Mouse (Mus musculus): ENCODE data around the gene Gpr171. TPM values are rescaled to one million over a fixed set of nuclear protein-coding genes. Genes with fewer than 3 reads are reported as not detected.
"Not testable (repeated sequence)": the region's sequence is repeated elsewhere in the genome, so short reads cannot be mapped to it uniquely, and the experiment has no call there.

Gpr171 gene
- polyA plus RNA-seq, 1 experiment, result not detected

GRCm38 (mm10) chr3:59129547-59129946 lies 27.9 kb upstream of the Gpr171 start:
- Histone ChIP-seq H3K36me3 (ENCODE audit: control insufficient read depth, insufficient read depth, low read length) (no peaks in the 10 kb centered on the region), H3K4me1 (ENCODE audit: control insufficient read depth, insufficient read depth, low read length) (no peaks in the 10 kb centered on the region), H3K27me3 (ENCODE audit: control insufficient read depth, insufficient read depth, low read length) (no peaks in the 10 kb centered on the region), H3K4me3 (ENCODE audit: control insufficient read depth, low read depth, low read length) (no peak overlapping the region), H3K27ac (ENCODE audit: control insufficient read depth, insufficient read depth, low read depth, low read length) (no peak overlapping the region)
- TF ChIP-seq CTCF (IDR thresholded peaks at IDR 0.05; ENCODE audit: control insufficient read depth, insufficient read depth, insufficient replicate concordance, low read depth, low read length) (no peak), POLR2A (IDR thresholded peaks at IDR 0.05; ENCODE audit: control insufficient read depth, low read depth, low read length) (no peak)

GRCm38 (mm10) chr3:59128681-59129080 lies 27.1 kb upstream of the Gpr171 start:
- H3K4me1 ChIP-seq (ENCODE audit: control insufficient read depth, insufficient read depth, low read length), result no peaks in the 10 kb centered on the region

GRCm38 (mm10) chr3:59125783-59126555 lies 24.3 kb upstream of the Gpr171 start:
- no peaks in the 10 kb centered on the region for H3K27me3 ChIP-seq (ENCODE audit: control insufficient read depth, insufficient read depth, low read length)
- H3K36me3 ChIP-seq (ENCODE audit: control insufficient read depth, insufficient read depth, low read length), result no peaks in the 10 kb centered on the region
- no peak overlapping the region for H3K27ac ChIP-seq (ENCODE audit: control insufficient read depth, insufficient read depth, low read depth, low read length)
- H3K4me3 ChIP-seq (ENCODE audit: control insufficient read depth, low read depth, low read length), result no peak overlapping the region
- no peak for TF ChIP-seq POLR2A (IDR thresholded peaks at IDR 0.05; ENCODE audit: control insufficient read depth, low read depth, low read length)
- TF ChIP-seq CTCF (IDR thresholded peaks at IDR 0.05; ENCODE audit: control insufficient read depth, insufficient read depth, insufficient replicate concordance, low read depth, low read length), result no peak
- H3K4me1 ChIP-seq (ENCODE audit: control insufficient read depth, insufficient read depth, low read length), result no peaks in the 10 kb centered on the region

More at GRCm38 (mm10) chr3:59128681-59129080, 27.1 kb upstream of the Gpr171 start:
- Histone ChIP-seq H3K4me3 (ENCODE audit: control insufficient read depth, low read depth, low read length) (no peak overlapping the region), H3K27me3 (ENCODE audit: control insufficient read depth, insufficient read depth, low read length) (no peaks in the 10 kb centered on the region), H3K36me3 (ENCODE audit: control insufficient read depth, insufficient read depth, low read length) (no peaks in the 10 kb centered on the region), H3K27ac (ENCODE audit: control insufficient read depth, insufficient read depth, low read depth, low read length) (no peak overlapping the region)
- TF ChIP-seq POLR2A (IDR thresholded peaks at IDR 0.05; ENCODE audit: control insufficient read depth, low read depth, low read length), result no peak
- TF ChIP-seq CTCF (IDR thresholded peaks at IDR 0.05; ENCODE audit: control insufficient read depth, insufficient read depth, insufficient replicate concordance, low read depth, low read length), result no peak

GRCm38 (mm10) chr3:59125022-59125421 lies 23.4 kb upstream of the Gpr171 start:
- Histone ChIP-seq H3K4me3 (ENCODE audit: control insufficient read depth, low read depth, low read length) (no peak overlapping the region), H3K4me1 (ENCODE audit: control insufficient read depth, insufficient read depth, low read length) (no peaks in the 10 kb centered on the region), H3K27me3 (ENCODE audit: control insufficient read depth, insufficient read depth, low read length) (no peaks in the 10 kb centered on the region), H3K36me3 (ENCODE audit: control insufficient read depth, insufficient read depth, low read length) (no peaks in the 10 kb centered on the region), H3K27ac (ENCODE audit: control insufficient read depth, insufficient read depth, low read depth, low read length) (no peak overlapping the region)
- TF ChIP-seq POLR2A (IDR thresholded peaks at IDR 0.05; ENCODE audit: control insufficient read depth, low read depth, low read length) (no peak), CTCF (IDR thresholded peaks at IDR 0.05; ENCODE audit: control insufficient read depth, insufficient read depth, insufficient replicate concordance, low read depth, low read length) (no peak)

- Histone ChIP-seq H3K27ac (ENCODE audit: control insufficient read depth, insufficient read depth, low read depth, low read length) (no peak overlapping the region), H3K4me1 (ENCODE audit: control insufficient read depth, insufficient read depth, low read length) (no peaks in the 10 kb centered on the region), H3K27me3 (ENCODE audit: control insufficient read depth, insufficient read depth, low read length) (no peaks in the 10 kb centered on the region), H3K36me3 (ENCODE audit: control insufficient read depth, insufficient read depth, low read length) (no peaks in the 10 kb centered on the region), H3K4me3 (ENCODE audit: control insufficient read depth, low read depth, low read length) (no peak overlapping the region)
- TF ChIP-seq POLR2A (IDR thresholded peaks at IDR 0.05; ENCODE audit: control insufficient read depth, low read depth, low read length) (no peak), CTCF (IDR thresholded peaks at IDR 0.05; ENCODE audit: control insufficient read depth, insufficient read depth, insufficient replicate concordance, low read depth, low read length) (no peak)
These were observed 20.3 kb upstream of the Gpr171 start for GRCm38 (mm10) chr3:59121780-59122449.

- no peak overlapping the region for H3K27ac ChIP-seq (ENCODE audit: control insufficient read depth, insufficient read depth, low read depth, low read length)
- H3K36me3 ChIP-seq (ENCODE audit: control insufficient read depth, insufficient read depth, low read length), result no peaks in the 10 kb centered on the region
- H3K27me3 ChIP-seq (ENCODE audit: control insufficient read depth, insufficient read depth, low read length), result no peaks in the 10 kb centered on the region
- H3K4me1 ChIP-seq (ENCODE audit: control insufficient read depth, insufficient read depth, low read length), result no peaks in the 10 kb centered on the region
- TF ChIP-seq POLR2A (IDR thresholded peaks at IDR 0.05; ENCODE audit: control insufficient read depth, low read depth, low read length), result no peak
- TF ChIP-seq CTCF (IDR thresholded peaks at IDR 0.05; ENCODE audit: control insufficient read depth, insufficient read depth, insufficient replicate concordance, low read depth, low read length), result no peak
- no peak overlapping the region for H3K4me3 ChIP-seq (ENCODE audit: control insufficient read depth, low read depth, low read length)
These were observed 19.6 kb upstream of the Gpr171 start for GRCm38 (mm10) chr3:59121067-59121730.

- no peak overlapping the region for H3K4me3 ChIP-seq (ENCODE audit: control insufficient read depth, low read depth, low read length)
- no peak for TF ChIP-seq POLR2A (IDR thresholded peaks at IDR 0.05; ENCODE audit: control insufficient read depth, low read depth, low read length)
- TF ChIP-seq CTCF (IDR thresholded peaks at IDR 0.05; ENCODE audit: control insufficient read depth, insufficient read depth, insufficient replicate concordance, low read depth, low read length), result no peak
These were observed 12.4 kb upstream of the Gpr171 start for GRCm38 (mm10) chr3:59113973-59114517.

GRCm38 (mm10) chr3:59113291-59113690 lies 11.7 kb upstream of the Gpr171 start:
- not testable (repeated sequence) for H3K4me3 ChIP-seq (ENCODE audit: control insufficient read depth, low read depth, low read length); H3K36me3 ChIP-seq (ENCODE audit: control insufficient read depth, insufficient read depth, low read length); H3K27ac ChIP-seq (ENCODE audit: control insufficient read depth, insufficient read depth, low read depth, low read length); H3K4me1 ChIP-seq (ENCODE audit: control insufficient read depth, insufficient read depth, low read length); H3K27me3 ChIP-seq (ENCODE audit: control insufficient read depth, insufficient read depth, low read length)

More at GRCm38 (mm10) chr3:59113973-59114517, 12.4 kb upstream of the Gpr171 start:
- Histone ChIP-seq H3K36me3 (ENCODE audit: control insufficient read depth, insufficient read depth, low read length) (no peaks in the 10 kb centered on the region), H3K4me1 (ENCODE audit: control insufficient read depth, insufficient read depth, low read length) (no peaks in the 10 kb centered on the region), H3K27me3 (ENCODE audit: control insufficient read depth, insufficient read depth, low read length) (no peaks in the 10 kb centered on the region), H3K27ac (ENCODE audit: control insufficient read depth, insufficient read depth, low read depth, low read length) (no peak overlapping the region)

Data from testis, adult 2 months (tissue).